Mouse (Mus musculus) thymus, adult 2 months (tissue): ENCODE data around the gene Aifm1.

Source experiments
- CTCF ChIP-seq: fragments of 200-500 bp; IDR thresholded peaks from 2 replicates; pipeline ENCODE4 v1.5.1; 2012; ENCODE audit warnings: mild to moderate bottlenecking, control low read depth, low read length, moderate library complexity, borderline replicate concordance; ENCODE audit not compliant: control insufficient read depth, poor library complexity, insufficient read depth; ENCODE audit errors: extremely low read depth
- POLR2A ChIP-seq: fragments of 200-500 bp; IDR thresholded peaks from 2 replicates; pipeline ENCODE4 v1.6.1; 2012; ENCODE audit warnings: mild to moderate bottlenecking, low read length, control low read depth, moderate library complexity; ENCODE audit not compliant: control insufficient read depth, poor library complexity, insufficient read depth; ENCODE audit errors: extremely low read depth

- no peak for TF ChIP-seq POLR2A
- no peak for TF ChIP-seq CTCF
Observed at GRCm38 (mm10) chrX:48441954-48442353, 71.4 kb downstream of the Aifm1 start.
